Mouse (Mus musculus): ENCODE measurements around the gene Cc2d1b.

Cc2d1b gene

GRCm38 (mm10) chr4:108637721-108638120, 18.0 kb downstream of the Cc2d1b start:
- DNase-seq (ENCODE audit: extremely low spot score, low read depth, low spot score): no peak

GRCm38 (mm10) chr4:108638752-108639151, 19.0 kb downstream of the Cc2d1b start:
- DNase-seq (ENCODE audit: extremely low spot score, low read depth, low spot score): no peak

GRCm38 (mm10) chr4:108664407-108664806, 44.7 kb downstream of the Cc2d1b start:
- DNase-seq (ENCODE audit: extremely low spot score, low read depth, low spot score): no peak

Data from hindlimb bud, embryonic 11.5 days (tissue).